Mouse (Mus musculus) testis, postnatal 10 days (tissue): ENCODE data around the gene Tmem108.

Experiments
- DNase-seq: peaks from one replicate; pipeline ENCODE4 v3.0.0; 2021; ENCODE audit warnings: low spot score

Gene Tmem108

DNA sequence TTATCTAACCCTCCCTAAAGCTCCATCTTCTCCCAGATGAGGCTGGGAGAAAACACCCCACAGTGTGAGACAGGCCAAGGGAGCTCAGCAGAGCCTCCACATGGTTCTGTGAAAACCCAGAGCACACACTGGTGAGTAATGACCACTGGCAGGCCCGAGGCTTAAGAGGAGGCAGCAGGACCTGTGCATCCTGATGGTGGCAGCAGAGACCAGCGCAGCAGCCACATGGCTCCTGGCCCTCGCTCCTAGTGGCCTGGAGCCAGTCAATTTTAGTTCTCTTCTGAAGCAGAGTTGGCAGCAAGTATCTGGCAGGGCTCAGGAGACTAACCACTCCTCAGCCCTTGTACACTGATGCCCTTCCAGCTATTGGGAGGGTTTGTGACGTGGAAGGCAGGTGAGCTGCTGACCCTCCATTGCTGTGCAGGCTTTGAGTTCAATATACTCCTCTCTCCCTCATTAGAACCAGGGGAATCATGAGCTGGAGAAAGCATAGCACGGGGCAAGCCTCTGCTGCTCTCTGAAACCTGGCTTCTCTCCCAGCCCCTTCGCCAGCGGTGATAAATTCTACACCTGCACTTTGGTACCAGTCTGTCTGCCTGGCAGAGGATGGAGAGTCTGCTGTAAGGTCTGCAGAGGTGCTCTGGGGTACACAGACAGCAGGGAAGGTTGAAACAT lies 267.2 kb downstream of the Tmem108 start:
- peak; percentile 85 for DNase-seq

DNA sequence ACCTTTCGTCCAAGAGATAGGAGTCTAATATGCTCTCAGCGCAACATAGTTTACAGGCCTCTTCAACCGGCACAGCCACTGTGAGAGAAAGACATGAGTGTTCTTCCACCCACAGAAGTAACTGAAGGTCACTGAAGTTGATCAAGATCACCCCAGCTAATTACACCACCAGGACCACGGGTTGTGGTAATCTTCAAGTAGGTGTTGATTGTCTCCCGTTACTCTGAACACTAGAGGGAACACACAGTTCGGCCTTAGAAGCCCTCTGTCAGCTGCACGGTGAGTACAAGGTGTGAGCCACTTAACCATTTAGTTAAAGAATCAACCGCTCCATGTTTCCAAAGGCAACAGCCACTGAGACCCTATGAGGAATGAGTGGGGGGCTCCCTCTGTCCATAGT lies 269.7 kb downstream of the Tmem108 start:
- DNase-seq = no peak

DNA sequence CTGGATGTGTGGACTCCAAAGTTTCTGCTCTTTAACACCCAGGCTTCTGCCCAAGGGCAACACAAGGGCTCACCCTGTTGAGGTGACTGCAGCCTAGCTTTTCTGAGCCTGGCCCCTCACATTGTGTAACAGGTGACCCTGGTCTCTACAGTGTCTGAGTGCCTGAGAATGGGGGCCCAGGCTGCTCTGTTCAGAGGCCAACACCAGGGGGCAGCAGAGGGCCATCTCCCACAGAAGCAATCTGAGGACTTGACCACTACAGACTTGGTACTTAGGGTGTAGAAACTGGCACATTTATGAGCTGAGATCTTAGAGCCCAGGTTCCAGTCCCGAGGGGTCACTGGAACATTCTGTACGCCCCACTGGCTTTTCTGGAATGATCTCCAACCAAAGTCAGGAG lies 271.2 kb downstream of the Tmem108 start:
- peak; percentile 90 for DNase-seq

DNA sequence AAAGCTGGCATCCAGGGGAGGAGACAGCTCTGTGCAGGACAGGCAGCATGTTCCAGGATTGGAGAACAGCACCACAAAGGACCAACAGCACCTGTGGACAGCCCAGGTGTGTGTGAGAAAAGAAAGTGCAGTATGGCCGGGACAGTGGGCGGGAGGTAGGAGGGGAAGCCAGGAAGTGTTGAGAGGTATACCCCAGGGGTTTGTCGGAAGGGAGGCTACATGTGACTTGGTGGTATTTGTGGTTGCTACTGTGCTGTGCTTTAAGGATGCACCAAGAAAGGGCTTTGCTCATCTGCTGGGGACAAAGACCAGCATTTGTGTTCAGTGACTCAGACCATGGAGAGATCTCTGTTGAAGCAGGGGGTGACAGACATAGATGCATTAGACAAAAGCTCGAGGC lies 271.8 kb downstream of the Tmem108 start:
- DNase-seq = no peak

DNA sequence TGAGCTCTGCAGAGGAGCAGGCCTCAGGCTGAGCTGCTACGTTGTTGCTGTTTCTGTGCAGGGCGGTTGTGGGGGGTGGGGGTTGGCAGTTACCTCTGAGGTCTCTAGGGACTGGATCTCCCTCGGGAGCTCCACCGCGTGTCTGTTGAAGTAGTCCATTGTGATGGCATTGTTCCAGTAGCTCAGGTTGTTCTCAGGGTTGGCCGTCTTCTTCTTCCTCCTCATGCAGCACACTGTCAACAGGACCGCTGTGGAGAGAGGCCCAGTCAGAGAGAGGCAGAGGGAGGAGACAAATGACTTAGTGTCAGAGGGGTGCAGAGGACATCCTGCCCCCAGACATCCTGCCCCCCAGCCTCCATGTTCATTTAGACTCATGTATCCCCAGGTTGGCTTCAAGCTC lies 272.5 kb downstream of the Tmem108 start:
- no peak for DNase-seq

DNA sequence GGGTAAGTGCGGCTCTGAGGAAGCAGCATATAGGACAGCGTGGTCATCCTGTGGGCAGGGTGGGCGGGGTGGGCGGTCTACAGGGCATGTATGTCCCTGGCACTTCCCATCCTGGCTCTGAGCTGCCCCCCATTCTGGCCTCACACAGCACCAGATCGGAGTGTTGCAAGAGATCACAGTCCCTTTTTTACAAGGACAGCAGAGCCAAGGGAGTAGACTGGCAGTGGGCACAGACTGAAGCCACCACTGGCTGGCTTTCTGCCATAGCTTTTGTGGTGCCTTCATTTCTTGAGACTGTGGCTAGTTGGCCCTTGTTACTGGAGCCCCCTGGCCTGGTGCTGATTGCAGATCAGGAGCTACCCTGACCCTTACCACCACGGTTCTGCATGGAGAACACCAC lies 275.4 kb downstream of the Tmem108 start:
- DNase-seq = no peak

DNA sequence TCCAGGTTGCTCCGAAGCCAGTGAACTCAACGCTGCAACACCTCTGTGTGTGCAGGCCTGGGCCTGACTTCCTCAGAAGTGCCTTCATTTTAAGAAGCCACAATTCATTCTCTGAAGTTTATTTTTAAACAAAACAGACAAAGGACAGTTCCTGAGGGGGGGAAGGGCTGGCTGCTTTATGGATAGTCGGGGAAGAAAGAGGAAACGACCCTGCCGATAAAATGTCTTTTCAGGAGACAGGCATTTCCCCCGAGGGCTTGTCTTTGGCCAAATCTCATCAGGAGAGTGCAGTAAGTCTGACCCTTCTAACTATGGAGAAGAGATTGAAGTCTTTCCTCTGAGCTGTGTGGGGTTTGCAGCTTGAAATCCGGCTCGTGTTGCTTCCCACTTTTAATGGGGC lies 276.0 kb downstream of the Tmem108 start:
- no peak for DNase-seq

DNA sequence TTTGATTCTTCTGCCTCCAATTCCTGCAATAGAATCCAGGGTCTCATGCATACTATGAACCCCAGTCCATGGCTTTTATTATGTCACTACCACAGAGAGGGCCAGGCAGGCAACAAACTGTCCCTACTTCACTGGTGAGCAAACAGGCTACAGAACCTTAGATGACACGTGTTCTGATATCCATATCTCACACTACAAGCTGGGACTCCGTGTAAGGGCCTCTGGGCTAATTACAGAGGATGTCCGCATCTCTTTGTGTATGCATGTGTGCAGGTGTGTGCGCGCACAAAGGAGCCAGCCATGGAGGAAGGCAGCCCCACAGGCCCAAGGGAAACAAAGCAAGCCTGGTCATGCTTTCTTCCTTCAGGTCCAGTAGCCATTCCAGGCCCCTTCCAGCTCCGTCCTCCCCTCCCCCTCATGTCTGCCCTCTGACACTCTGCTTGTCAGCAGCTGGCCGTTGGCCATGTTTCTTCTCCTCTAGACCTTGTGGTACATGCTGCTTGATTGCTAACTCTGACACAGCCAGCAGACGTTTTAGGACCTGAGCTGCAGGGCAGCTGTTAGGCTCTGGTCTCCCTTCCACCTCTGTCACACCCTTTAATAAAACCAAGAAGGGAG lies 280.9 kb downstream of the Tmem108 start:
- DNase-seq = no peak

DNA sequence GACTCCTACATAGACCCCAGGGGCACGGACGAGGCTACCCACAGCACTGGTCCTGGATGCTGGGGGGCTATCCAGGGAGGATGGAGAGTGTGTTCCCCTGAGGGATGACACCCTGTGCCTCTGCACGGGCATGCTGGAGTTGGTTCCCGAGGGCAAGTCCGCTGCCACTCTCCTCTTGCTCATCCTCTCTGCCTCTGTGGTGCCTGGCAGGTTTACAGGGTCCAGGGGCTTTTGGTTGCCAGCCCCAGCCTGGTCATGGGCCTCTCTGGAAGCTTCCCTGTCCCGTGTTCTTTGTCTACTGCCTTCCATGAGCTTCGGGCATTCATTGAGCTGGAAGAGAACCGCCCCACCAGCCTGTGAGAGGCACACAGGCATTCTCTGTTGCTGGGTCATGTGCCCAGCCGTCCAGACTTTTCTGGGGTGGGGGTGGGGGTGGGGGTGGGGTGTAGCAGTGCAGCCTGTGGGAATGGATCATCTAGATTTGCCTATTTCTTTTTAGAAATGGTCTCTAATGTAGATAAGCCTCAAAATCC lies 281.5 kb downstream of the Tmem108 start, which contains the start of gene Bfsp2:
Gene Bfsp2 (minus strand): TSS at position 377 of the 533 bp plus-strand sequence.
- DNase-seq = no peak

DNA sequence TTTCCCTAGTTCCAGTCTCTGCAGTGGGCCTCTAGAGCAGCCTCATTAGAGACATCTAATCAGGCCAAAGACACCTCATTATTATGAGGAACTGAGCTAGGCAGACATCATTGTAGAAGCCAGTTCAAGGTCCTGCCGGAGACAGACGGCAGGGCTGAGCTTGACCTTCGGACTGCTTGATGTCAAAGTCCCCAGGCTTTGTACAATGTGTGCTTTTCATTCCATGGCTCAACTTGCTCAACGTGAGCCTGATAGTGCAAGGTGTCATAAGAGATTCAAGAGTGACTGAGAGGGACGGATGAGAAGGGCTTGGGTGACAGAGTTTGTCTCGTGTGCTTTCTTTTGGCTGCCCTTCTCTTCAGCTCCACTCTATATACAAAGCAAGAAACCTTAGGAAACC lies 286.2 kb downstream of the Tmem108 start:
- DNase-seq = no peak

DNA sequence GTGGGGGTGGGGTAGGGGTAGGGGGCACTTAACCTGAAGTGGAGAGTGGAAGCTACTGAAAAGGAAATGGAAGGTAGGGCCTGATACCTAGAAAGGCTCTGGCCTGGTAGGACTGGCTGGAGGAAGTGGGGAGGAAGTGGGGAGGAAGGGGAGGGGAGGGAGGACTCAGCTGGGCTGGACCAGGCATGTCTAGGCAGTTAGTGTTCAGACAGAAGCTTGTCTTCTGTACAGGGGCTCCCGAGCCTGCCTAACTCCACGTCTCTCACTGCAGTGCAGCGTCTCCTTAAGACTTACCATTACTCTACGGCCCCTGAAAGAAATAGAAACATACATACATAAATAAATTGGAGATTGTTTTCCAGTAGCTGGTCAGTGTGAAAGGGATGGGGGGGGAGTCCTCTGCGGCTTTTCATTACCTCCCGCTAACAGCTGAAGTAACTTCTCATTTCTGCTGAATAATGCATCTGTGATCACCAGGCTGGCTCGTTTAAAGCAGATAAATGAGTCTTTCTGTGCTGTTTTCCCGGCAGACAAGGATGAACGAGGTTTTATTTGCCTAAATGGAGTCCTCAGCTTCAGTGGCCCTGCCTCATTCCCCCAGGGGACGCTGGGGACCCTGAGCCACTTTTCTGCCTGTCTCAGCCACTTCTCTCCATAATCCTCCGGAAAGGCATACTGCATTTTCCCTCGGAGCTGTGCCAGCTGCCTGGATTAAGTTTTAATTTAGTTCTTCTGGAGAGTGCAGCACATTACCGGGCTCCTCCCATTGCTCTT lies 287.5 kb downstream of the Tmem108 start:
- no peak for DNase-seq

DNA sequence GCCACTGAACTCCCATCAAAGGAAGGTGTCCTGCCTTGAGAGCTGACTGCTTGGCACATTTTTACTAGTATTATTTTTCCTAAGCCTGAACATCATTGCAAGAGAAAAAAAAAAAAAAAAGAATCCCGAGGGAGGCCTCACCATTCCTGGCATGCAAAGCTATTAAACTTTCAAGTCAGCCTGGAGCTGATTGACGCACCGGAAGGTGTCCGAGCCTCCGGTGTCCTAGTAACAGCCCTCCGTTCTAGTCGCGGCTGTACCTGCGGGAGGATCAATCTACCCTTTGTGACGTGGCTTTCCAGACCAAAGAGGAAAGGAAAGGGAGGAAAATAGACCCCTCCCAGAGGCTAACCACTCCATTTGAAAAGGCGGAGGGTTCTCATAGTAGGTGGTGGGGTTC lies 289.9 kb downstream of the Tmem108 start:
- DNase-seq = no peak

DNA sequence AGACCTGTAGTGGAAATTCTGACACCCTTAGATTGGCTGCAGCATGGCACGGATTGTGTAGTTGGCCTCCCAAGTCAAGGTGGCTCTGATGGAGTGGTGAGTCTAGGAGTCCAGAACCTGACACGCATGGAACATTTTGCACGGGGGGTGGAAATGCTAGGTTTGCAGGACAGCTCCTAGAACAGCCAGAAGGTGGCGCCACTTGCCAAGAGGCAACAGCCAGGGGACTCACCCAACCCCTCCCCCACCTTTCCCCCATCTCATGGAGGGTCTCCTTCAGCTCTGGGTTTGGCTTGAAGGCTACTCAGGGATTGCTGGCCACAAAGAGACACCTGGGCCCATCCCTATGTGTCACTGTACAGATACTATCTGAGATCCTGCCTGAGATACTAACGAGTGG lies 292.1 kb downstream of the Tmem108 start:
- peak; percentile 75 for DNase-seq

DNA sequence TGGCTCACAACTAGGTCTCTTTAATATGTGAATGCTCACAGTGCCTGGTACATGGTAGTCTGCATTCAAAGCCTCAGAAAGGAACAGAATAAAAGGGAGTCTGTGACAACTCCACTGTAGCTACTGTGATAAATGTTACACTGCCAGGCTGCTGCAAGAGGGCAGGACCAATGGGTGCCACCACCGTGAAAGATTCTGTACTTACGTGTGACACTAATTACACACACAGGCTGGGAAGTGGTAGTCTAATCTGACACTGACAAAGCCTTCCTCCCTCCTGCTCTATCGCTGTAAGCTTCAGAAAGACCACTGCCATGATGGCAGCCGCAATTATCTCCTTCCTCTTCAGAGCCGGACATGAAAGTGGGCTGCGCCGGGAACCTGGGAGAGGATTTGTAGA lies 292.7 kb downstream of the Tmem108 start:
- DNase-seq = no peak

DNA sequence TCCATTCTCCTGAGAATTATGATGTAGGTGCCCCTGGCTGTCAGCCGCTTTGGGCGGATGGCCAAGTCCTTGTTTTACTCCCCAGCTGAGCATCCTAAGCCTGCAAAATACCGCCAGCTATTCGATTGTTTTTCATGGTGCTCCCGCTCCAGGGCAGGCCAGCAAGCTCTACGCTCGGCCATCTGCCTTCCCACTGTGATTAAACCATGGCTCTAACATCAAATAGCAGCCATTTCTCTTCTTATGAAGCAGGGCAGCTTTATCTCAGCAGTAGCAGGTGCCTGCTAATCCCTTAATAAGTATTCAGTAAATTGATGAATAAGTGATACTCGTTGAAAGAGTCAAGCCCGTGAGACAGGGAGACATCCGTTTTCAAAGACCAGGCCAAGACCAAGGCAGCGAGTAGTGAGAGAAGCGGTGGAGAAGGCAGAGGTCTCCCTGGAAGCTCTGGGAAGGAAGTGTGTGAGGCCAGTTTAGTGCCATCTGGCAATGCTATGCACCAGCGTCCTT lies 295.9 kb downstream of the Tmem108 start:
- no peak for DNase-seq

DNA sequence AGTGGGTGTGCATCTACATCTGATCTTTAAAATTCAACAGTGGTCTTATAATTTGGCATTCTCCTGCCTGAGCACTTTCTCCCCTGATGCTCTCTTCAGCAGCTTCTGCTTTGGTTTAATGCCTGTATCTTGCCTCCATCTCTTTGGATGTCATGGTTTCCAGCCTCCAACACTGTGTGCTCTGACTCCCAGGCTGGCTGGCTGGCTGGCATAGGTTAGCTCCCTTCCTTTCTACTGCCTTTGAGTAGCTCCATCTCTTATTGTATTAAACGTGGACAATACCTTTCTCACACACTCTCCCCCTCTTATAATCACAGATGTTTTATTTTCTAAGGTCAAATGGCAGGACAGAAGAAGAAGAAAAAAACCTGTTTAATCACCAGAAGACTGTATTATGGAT lies 296.3 kb downstream of the Tmem108 start:
- no peak for DNase-seq

DNA sequence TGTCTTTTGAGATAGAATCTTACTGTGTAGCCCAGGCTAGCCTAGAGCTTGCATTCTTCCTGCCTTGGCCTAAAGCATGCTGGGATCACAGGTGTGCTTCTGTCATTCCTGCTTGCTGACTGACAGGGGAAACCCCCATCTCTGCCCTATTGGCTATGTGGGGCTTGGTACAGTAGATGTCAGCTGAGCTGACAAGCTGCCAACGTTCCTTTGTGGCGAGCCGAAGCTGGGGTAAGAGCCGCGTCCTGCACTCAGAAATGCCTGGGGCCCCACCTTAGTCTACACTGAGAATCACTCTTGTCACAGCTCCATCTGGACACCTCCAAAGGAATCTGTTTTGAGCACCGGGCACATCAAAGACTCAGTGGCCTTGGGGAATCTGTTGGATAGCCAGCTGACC lies 297.8 kb downstream of the Tmem108 start:
- no peak for DNase-seq

DNA sequence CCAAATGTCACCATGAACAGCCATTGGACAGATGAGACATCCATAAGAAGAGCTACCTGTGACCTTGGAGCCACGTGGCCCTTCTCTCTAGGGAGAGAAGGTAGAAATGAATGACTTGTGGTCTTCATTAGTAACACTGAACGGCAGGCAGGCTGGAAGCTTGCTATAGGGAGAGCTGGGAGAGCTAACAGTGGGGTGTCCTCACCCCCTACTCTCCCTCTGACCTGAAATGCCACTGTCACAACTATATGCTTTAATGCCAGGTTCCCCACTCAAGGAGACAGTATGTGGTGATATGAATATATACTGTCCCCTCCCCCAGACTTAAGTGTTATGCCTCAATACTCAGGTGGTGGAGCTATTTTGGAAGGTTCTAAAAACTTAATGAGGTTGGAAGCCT lies 301.8 kb downstream of the Tmem108 start:
- no peak for DNase-seq

DNA sequence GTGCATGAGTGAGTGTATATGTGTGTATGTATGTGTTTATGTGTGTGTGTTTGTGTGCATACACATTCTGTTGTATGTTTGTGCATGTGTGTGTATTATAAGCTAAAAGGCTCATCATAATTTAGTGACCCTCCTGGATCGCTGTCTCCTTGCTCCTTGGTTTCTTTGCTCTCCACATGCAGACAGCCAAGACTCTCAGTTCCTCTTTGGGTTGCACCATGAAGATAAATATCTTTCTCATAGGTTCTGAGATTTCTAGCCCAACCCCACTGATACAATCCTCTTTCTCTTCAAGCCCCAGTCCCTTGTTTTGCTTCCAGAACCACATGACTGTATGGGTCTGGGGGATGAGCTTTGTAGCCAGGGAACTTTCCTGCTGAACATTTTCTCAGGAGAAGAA lies 302.3 kb downstream of the Tmem108 start:
- no peak for DNase-seq

DNA sequence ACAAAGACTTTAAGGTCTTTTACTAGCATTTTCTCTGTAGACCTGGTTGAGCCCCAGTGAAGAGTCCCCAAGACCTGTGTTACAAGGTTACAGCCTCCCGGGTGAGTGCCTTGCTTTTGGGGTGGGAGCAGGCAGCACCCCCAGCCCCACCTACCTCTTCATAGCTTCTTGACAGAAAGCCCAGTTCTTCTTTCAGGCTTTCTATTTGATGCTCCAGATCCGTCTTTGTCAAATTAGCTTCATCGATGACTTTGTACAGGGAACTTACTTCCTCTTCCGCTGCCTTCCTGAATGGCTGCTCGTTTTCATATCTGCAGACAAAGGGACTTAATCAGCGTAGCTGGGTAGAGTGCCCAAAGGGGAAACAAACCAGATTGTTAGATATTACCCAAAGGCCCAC lies 312.0 kb downstream of the Tmem108 start:
- DNase-seq = no peak

DNA sequence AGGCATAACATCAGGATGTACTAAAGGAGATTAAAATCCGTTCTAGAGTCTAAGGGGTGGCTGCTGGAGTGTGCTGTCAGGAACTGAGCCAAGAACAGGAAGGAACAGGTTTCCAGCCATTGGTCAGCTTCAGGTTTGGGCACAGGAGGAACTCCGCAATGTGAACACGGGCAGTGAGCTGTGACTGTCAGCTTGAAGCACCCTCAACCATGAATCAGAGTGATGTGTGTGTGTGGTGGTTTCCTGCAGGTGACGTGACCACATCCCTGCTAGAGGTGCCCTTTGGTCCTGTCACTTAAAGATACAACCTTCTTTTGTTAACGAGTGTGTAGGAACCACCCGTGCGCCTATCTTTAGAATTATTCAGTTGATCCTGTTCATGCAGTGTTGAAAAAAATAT lies 312.5 kb downstream of the Tmem108 start:
- DNase-seq = no peak

DNA sequence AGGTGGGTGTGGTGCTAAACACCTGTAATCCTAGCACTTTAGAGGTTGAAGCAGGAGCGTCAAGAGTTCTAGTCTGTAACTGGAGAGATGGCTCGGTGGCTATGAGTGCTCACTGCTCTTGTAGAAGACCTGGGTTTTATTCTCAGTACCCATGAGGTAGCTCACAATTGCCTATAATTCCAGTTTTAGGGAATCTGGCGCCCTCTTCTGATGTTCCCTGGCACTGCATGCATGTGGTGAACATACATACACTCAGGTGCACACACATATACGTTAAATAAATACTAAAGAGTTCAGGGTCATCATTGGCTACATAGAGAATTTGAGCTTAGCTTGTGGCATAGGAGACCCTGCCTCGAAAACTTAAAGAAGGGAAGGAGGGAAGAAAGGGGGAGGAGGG lies 317.0 kb downstream of the Tmem108 start:
- DNase-seq = no peak

DNA sequence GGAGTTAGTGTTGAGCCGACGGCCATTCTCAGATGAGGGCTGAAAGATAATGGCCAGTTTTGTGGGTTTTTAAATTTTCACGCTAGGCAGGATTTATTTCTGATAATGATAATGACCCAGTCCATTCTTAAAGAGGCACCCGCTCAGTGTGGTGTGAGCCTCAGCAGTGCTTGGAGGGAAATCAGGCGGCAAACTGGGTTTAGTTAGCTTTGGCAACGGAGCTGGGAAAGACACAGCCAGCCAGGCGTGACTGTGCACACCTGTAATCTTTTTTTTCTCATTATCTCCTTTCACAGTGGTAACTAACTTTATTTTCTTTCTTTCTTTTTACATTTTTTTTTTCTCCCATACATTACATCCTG lies 317.8 kb downstream of the Tmem108 start:
- no peak for DNase-seq
